Mouse (Mus musculus): ENCODE results near the gene Hnrnpc.
"Not testable (repeated sequence)": the region's sequence is repeated elsewhere in the genome, so short reads cannot be mapped to it uniquely, and the experiment has no call there.

Hnrnpc gene

DNA sequence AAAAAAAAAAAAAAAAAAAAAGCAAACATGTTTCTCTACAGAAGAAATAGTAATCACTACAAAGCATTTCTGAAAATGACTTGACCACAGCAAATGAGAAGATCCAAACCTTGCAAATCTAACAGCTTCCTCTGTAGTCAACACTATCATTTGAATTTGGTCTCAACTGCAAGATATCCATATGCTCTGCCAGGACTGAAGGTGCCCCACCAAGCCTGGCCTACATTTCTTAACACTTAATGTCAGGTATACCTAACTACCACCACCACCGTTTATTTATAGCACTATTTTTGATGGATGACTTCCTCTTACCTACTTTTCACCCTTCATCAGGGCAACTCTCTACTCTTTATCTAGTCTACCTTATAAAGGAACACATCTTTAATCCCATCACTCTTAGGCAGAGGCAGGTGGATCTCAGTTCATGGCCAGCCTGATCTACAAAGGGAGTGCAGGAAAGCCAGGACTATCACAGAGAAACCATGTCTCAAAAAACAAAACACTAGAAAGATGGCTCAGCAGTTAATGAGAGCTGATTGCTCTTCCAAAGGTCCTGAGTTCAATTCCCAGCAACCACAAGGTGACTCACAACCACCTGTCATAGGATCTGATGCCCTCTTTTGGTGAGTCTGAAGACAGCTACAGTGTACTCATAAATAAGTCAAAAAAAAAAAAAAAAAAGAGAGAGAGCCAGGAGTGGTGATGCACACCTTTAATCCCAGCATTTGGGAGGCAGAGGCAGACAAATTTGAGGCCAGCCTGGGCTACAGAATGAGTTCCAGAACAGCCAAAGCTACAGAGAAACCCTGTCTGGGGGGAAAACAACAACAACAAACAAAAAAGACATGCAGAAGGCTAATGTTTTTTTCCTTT is 2.3 kb downstream of the Hnrnpc start:
- no peak for DNase-seq

DNA sequence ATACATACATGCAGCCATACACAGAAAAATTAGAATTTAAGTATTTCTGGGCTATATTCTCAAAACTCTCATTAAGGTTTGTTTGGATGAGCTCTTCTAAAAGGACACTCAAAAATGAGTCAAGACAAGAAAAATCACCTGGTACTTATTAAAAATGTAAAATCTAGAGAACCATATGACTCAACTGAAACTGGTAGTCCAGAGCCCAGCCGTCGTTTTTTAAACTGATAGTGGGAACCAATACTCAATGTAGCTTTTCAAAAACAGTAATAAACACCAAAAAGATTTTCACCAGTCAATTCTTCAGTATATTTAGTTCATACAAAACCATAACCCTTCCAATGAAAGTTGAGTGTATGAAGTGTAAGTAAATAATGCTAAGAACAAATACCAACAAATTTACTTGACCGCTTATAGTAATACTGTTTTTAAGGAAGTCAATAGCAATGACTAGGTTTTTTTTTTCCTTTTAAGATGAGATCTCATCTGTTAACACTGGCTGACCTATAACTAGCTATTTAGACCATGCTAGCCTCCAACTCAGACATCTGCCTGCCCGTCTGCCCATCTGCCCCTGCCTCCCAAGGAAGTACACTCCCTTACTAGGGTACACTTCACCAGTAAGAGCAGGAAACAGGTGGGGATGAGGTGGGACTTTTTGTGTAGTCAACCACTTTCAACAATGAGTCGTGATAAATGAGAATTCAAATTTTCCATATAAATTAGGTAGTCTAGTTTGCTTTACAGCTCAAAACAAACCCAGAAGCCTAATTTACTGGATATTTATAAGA is 3.5 kb downstream of the Hnrnpc start:
- DNase-seq = no peak

DNA sequence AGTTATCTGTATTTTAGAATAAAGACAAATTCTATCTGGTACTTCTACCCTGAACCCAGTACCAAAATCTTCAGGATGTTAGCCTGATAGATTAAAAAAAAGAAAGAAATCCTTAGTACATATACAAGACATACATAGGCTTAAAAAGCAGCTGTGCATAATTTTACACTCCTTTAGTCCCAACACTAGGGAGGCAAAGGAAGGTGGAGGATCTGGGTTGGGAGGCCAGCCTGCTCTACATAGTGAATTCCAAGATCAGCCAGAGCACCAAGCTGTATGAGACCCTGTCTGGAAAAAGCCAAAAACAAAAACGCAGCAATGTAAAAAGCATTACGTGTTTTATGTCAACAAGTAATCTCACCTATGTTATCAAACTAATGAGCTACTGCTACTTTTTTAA is 4.3 kb downstream of the Hnrnpc start:
- no peak for DNase-seq

DNA sequence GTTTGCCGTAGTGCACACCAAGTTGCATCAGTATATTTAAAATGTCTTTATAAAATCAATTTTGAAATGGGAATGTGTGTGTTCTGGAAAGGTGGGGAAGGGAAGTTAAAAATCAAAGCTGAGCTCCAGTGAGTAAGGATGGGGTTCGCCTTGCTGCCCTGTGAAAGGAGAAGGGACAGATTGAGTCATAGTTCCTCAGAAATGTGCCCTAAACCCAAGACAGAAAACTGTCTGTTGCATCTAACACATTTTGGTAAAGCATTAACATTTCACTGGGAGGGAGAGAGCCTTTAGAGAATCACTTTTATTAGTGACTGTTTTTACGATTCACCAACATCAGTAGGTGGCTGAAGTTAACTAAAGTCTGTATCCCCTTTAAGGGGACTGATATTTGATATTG is 5.4 kb downstream of the Hnrnpc start:
- DNase-seq = not testable (repeated sequence)

DNA sequence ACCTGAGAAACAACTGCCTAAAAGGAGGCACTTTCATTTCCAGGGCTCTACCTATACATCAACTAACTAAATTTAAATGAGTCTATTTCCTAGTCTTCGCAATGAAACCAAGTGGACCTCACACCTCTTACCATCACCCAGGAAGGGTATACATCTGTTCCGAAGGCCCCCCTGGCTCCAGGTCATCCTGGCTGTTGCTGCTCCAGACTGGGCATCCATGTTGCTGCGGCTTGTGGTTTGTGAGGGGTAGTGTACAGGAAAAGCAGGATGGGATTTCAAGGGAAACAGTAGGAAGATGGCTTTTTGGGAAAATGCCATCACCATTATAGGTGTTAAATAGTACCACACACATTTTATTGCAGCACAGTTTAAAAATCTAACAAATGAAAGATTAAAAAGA is 6.6 kb downstream of the Hnrnpc start:
- DNase-seq = not testable (repeated sequence)

DNA sequence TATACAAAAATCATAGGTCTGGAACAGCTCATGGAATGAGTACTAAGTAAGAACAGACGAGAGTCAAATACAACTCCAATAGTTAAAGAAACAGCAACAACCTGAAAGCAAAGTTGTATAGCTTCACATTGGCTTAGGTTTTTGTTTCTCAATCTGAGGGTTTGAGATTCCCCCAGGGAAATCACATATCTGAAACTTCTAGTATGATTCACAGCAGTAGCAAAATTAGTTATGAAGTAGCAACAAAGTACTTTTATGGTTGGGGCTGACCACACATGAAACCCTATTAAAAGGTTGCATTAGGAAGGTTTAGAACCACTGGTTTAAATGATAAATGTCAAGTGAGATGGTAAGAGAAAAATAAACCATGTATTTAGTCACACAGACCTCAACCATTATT is 9.3 kb downstream of the Hnrnpc start:
- no peak for DNase-seq

DNA sequence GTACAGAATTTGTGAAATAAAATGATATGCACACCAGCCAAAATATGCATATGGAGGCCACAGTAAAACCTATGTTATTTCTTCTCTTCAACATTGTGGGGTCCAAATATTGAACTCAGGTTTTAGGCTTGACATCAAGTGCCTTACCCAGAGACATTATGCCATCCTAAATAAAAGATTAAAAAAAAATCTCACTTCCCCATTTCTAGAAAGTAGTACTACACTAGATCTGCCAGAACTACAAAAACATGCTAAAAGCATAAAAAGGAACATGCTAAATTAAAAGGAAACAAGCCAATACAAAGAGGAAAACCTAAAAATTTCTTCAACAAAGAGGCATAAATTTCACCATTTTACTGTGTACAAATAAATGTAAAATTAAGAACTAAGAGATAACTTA is 20.7 kb downstream of the Hnrnpc start:
- DNase-seq = no peak

DNA sequence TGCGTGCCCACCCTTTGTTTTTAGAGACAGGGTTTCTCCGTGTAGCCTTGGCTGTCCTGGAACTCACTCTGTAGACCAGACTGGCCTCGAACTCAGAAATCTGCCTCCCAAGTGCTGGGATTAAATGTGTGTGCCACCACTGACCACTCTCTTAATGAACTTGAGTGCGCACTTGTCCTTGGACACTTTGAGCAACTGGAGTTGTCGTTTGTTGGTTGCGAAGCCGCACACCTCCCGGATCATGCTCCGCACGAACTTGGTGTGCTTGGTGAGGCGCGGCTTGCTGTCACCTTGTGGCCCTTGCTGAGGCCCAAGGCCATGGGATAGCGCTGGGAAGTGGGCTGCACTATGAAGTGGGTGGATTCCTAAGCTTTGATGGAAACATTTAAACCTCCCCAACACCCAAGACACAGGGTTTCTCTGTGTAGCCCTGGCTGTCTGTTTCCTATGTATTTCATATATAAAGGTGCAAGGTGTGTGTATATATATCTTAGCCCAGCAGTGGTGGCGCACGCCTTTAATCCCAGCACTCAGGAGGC is 32.2 kb downstream of the Hnrnpc start:
- DNase-seq = no peak

- DNase-seq = no peak
Measured at GRCm38 (mm10) chr14:52066135-52066534, 37.7 kb downstream of the Hnrnpc start.

GRCm38 (mm10) chr14:52061798-52062197 is 42.0 kb downstream of the Hnrnpc start:
- no peak for DNase-seq

GRCm38 (mm10) chr14:52060800-52061199 is 43.0 kb downstream of the Hnrnpc start:
- DNase-seq = no peak

DNA sequence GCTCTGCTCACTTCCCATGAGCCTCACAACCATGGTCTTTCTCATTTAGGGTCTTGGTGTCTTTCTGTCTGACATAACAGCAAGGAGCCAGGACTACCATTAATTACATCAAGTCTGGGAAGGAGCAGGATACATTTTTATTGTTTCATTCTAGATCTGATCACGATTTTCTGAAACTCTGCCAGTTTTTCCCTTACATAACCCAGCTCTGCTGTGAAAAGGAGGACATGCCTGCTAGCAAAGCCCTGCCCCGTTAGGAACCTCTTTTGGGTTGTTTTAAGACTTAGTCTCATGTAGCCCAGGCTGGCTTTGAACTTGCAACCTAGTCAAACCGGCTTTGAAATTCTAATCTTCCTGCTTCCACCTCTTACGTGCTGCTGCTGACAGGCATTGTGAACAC is 43.8 kb downstream of the Hnrnpc start:
- DNase-seq = no peak

GRCm38 (mm10) chr14:52052720-52053119 is 51.1 kb downstream of the Hnrnpc start:
- DNase-seq = not testable (repeated sequence)

DNA sequence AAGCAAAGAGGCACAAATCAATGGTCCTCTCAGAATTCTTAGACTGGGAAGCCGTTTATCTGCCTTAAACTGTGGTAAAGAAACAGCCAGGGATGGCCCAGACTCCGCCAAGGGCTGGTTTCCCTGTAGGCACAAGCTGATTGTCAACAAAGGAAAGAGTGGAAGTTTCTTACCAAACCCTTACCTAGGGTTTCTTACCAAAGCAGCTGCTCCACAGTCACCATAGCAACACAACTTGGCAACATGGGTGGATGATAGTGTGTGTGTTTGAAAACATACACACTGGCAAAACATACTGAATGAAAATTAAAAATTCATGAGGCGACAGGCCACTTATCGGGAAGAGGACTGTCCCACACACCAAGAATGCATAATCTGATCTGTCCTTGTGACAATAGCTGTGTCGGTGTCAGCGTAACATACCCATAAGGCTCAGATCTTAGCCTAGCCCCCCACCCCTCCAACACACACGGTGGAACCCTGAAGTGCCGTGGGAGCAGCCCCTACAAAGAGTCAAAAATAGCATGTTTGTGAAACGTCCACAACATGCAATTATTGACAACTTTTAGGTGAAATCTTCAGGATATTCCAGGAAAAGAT is 57.8 kb downstream of the Hnrnpc start:
- DNase-seq = no peak

- DNase-seq = peak; percentile 37
Measured at GRCm38 (mm10) chr14:52044901-52045678, 58.7 kb downstream of the Hnrnpc start.

DNA sequence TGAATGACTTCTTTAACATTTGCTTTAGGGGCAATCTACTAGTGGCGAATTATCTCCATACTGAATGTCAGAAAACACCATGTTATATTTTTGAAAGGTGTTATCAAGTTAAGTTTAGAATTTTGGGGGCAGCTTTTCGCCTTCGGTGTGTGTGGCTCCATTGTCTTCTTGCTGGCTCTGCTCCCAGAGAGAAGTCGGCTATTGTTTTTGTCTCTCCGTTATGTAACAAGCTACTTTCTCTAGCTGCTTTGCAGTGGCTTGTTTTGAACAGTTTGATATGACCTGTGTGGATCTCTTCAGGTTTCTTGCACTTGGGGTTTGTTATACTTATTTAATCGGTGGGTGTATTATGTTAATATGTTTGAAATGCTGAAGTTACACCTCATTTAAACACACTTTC is 60.4 kb downstream of the Hnrnpc start:
- no peak for DNase-seq

DNA sequence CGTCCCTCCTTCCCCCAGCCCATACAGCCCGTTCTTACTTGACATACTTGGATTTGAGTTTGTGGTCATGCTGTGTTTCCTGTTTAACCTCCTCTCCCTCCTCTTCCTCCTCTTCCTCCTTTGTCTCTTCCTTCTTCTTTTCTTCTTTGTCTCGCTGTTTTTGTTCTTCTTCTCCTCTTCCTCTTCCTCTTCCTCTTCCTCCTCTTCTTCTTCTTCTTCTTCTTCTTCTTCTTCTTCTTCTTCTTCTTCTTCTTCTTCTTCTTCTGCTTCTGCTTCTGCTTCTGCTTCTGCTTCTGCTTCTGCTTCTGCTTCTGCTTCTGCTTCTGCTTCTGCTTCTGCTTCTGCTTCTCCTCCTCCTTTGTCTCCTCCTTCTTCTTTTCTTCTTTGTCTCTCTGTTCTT is 61.5 kb downstream of the Hnrnpc start, which contains the start of gene Olfr221:
Gene Olfr221, minus strand, starts transcription at position 101 of the 400 bp plus-strand sequence.
- DNase-seq = not testable (repeated sequence)

DNA sequence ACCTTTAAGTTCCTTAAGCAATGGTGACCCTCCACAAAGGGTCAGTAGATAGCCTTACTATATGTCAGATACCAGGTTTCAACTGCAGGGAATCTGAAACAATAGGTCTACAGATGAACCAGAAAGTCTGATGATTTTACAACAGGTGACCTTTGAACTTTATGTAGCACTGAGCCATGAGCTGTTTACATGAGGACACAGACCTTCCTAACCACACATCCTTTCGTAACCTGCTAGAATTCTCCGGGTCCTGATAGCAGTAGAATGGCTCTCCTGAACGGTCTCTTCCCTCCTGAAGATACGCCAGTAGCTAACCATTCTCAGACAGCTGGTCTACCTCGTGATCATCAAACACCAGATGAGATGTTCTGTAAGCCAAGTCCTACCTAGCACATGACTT is 64.5 kb downstream of the Hnrnpc start:
- no peak for DNase-seq

DNA sequence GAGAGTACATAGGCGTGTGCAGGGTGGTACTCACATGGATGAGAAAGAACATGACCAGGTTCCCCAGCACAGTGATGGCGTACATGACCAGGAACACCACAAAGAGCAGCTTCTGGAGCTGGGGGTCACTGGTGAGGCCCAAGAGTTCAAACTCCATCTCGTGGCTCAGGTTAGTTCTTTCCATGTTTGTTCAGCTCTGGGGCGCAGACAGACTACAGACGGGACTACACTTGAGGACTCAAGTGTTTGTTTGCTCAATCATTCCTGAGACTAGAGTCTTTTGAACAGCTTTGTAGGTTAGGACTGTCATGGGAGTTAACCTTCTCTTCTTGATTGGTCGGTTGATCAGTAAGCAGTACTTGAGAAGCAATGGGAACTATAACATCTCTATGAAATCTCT is 67.9 kb downstream of the Hnrnpc start:
- no peak for DNase-seq

DNA sequence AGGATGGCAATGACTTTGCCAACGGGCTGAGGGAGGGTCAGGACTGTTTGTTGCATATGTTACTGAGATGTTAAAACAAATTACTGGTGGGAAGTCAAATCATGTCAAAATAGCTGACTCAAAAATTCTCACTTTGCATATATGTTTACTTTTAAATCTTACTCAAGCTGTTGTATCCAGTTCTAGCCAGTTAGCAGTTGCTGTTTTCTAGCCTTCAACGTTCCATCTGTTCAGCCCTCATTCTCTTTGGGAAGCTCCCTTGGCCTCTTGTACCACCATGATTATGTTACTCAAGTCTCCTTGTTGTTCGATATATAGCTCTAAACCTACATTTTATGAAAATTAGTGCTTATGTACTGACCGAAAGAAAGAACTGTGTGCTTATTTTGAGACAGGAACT is 77.5 kb downstream of the Hnrnpc start:
- no peak for DNase-seq

- no peak for DNase-seq
Measured at GRCm38 (mm10) chr14:52024133-52024532, 79.7 kb downstream of the Hnrnpc start.
